Mouse (Mus musculus) thymus, postnatal 14 days (tissue): ENCODE data around the gene Atp2a1.
"Not testable (repeated sequence)": the region's sequence is repeated elsewhere in the genome, so short reads cannot be mapped to it uniquely, and the experiment has no call there.

ENCODE experiments used
- DNase-seq: peaks from one replicate; pipeline ENCODE4 v3.0.0; 2021

Gene Atp2a1

DNA sequence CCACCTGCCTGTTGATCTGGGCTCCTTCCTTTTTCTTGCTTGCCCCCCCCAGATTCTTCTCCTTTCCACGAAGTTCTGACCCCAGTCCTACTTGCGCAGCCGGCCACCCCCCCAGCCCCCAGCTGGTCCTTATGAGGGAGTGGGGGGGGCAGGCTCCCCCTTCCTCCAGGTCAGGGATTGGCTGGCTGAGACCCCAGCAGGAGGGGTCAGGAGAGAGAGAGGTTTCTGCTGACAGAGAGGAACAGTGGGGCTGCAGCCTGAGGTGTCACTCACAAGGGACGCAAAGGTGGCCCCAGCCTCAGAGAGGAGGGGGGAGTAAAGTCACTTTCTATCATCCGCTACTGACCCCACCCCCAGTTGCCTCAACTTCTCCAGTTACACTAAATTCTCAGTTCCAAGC, at the start of gene Atp2a1:
TSS of gene Atp2a1 (minus strand) at position 105 of the 400 bp plus-strand sequence.
- DNase-seq: no peak

DNA sequence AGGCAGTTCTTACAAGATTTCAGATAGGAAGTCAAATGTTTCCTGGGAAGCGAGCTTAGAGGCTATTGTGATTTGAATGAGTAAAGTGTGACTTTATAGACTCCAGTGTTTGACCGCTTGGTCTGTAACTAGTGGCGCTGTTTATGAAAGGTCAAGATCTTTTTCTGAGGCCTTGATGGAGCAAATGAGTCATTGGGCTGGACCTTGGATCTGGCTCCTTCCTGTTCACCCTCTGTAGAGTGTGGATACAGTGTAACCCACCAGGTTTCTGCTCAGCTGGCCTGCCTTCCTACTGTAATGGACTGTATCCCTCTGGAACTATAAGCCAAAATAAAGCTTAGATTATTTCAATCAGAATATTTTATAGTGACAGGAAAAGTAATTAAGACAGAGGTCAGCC, 48.4 kb upstream of the Atp2a1 start:
- no peak for DNase-seq

DNA sequence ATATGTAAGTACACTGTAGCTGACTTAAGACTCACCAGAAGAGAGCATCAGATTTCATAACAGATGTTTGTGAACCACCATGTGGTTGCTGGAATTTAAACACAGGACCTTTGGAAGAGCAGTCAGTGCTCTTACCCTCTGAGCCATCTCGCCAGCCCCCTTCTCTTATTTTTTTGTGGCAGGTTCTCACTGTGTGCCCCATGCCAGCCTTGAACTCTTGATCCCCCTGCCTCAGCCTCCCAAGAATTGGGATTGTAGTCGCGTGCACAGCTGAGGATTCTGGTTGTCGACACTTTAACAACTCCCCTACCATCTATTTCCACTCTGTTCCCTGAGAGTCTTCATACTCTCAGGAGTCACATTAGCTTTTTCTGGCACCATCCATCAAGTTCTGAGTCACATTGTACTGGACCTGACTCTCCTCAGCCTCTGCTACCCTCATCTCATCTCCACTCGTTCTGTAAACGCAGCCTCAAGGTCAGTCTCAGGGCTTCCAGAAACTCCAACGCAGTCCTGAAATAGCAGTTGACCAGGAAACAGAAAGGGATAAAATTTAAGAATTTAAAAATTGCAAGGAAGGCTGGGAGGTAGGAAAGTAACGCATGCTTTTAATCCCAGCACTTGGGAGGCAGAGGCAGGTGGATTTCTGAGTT, 44.3 kb upstream of the Atp2a1 start:
- DNase-seq: no peak

DNA sequence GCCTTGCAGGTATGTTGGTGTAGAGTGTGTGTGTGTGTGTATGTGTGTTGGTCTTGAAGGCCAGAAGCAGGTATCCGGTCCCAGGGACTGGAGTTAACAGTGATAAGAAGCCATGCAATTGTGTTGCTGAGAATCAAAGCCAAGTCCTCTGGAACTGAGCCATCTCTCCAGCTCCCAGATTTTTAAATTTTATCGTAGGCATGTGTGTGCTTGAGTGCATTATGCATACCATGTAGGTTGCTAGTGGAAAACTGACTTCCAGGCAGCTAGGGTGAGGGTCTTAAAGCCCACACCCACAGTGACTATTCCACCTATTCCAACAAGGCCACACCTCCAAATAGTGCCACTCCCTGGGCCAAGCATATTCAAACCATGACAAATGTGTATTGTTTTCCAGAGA, 42.0 kb upstream of the Atp2a1 start:
- no peak for DNase-seq

DNA sequence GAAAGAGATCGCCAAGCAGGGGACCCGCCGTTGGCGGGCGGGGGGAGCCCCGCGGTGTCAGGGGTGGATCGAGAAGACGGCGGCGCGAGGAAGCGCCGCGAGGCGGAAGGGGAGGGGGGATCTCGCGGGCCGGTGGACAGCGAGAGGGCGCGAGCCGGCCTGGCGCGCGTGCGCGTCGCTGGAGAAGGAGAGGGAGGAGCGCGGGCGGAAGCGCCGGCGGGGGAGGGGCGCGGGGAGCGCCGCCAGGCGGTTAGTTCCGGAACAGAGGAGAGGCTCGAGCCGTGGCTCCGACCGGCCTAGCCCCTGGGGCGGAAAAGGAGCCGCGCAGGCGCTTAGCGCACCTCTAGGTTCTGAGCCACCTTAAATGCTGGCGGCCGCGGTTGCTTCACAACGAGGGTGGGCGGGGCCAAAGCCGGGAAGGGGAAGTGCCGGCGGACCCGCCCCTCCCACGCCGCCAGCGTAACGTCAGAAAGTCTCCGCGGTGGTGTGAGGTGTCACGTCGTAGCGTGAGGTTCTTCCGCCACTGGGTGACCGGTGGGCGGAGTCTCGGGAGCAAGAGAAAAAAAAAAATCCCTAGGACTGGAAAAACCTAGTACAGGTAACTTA, 40.5 kb upstream of the Atp2a1 start, which contains the start of gene Atxn2l:
TSS of gene Atxn2l (minus strand) at position 165 of the 606 bp plus-strand sequence.
- DNase-seq: peak; percentile 99

DNA sequence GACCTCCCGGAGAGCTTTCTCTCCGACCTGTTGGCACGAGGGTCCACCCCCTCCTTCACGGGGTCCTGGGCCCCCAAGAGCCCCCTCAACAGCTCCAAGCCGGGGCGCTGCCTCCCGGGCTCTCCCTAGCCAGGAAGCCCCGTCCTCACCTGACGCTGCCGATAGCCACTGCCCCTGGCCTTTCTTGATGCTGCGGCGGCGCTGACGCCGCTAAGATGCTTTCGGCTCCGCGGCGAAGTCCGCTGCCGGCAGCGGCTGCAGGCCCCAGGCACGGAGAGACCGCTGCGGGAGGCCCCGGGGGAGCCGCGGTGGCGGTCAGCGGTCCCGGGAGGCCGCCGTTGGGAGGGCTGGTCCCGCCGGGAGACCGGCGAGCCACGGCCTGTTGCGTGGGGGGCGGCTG, 39.8 kb upstream of the Atp2a1 start:
- no peak for DNase-seq

DNA sequence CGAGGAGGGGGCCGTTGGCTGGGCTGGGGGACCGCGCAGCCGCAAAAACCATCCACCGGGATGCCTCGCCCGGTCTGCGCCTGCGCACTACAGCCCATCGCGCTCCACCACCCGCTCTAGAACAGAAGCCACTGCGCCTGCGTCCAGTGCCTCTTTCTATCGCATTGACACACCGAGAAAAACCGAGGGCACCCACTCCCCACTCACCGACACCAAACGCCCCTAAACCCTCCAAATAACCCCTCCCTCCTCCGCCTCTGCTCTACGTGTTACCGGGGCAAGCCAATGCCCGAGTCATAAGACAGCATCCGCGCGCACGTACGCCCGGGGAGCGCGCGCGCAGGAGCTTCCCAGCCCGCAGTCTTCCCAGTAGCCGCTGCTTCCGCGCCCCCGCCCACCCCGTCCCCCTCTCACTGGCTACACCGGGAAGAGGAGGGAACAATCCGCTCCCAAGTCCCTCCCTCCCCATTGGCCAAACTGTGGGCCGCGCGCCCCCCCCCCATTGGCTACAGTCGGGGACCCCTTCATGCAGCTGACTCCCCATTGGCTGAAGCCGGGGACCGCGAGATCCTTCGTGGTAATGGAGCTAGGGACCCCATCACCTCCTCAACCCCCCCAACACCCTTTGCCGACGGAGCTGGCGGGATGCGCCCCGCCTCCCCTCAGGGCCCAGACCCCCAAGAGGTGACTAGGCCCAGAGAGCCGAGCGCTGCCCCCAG, 39.3 kb upstream of the Atp2a1 start:
- DNase-seq: peak; percentile 93

DNA sequence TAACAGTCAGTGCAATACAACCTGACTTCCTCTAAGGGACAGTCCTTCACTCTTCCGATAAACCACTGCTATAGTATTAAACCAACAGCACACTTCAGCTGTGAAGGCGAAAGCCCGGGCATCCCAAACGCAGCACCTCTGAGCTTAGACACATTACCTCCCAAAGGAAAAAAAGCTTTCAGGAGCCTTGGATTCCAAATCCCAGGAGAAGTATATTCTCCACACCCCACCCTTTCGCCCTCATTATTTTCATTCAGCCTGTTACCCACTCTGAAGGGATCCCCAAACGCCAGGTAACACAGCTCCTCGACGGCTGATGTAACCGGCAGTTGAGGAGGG, 38.7 kb upstream of the Atp2a1 start:
- DNase-seq: no peak

DNA sequence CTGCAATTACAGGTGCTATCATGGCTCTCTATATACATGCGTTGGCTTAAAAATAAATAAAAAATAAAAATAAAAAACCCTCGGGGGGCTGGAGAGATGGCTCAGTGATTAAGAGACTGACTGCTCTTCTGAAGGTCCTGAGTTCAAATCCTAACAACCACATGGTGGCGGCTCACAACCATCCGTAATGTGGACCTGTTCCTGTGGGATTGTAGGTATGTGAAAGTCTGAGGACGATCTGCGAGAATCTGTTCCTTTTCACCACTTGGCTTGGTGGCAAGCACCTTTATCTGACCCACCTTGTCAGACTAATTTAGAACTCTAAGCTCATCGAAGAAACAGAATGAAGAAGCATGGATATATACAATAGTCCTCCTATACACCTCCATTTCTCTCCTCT, 36.5 kb upstream of the Atp2a1 start:
- no peak for DNase-seq

DNA sequence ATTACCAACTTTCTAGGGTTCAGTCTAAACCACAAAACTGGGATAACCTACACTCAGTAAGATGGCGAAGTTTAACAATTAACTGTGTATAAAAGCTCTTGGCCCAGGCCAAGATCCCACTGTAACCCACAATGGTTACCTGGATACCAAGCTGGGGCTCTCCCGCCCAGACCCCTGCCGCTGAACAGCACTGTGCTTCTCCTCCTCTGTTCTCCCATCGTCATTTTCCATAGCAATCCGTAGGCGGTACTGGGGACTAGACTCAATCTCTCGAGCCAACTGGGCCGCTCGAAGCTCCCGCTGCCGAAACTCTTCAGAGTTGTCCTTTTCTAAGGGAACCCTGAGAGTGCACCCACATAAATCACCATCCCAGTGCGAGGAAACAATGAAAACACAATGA, 35.1 kb upstream of the Atp2a1 start:
- no peak for DNase-seq

DNA sequence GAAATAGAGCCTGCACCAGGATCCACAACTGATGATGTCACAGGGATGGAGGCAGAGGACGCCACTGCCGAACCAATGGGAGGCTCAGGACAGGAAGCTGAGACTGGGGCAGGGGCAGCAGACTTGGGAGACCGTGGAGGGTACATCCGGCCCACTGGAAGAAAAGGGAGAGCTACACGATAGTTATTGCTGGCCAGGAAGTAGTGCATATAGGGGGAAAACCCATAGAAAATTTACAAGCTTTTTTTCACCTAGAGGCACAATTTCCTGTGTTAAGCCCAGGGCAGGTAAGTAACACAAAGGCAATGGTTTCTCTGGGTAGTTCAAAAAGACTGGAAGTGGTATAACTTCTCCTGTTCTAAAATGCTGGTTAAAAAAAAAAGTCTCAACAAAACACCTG, 33.6 kb upstream of the Atp2a1 start:
- no peak for DNase-seq

DNA sequence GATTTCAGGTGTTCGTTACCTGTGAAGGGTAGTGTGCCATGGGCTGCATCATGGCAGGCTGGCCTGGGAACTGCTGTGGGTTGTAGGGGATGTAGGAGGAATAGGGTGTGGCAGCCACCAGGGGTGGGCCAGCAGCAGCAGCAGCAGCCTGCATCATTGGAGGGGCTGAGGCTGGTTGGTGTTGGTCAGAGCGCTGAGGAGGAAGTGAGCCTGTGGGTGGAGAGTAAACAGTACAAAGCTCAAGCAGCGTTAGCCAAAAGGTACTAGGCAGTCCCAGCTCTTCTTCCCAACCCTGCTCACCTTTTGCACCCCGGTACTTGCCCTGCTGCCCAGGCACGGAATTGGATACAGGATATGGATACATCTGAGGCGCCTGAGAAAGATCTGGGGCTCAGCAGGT, 31.2 kb upstream of the Atp2a1 start:
- no peak for DNase-seq

DNA sequence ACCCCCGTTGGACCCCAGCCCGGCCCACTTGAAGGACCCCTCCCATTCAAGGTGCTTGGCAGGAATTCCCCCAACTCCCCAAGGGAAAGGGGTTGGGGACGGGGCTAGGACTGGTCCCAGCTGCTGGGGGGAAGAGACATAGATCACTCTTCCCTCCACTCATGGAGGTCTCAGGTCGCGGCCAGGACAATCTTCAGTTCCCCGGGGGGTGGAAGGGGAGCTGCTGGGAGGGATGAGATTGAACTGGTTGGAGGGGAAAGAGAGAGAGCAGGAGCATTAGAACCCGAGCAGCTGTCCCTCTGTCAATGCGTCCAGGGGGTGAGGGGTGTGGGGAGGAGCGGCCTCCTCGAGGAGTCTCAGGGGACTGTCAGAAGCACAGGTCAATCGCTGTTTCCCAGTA, 29.1 kb upstream of the Atp2a1 start:
- no peak for DNase-seq

DNA sequence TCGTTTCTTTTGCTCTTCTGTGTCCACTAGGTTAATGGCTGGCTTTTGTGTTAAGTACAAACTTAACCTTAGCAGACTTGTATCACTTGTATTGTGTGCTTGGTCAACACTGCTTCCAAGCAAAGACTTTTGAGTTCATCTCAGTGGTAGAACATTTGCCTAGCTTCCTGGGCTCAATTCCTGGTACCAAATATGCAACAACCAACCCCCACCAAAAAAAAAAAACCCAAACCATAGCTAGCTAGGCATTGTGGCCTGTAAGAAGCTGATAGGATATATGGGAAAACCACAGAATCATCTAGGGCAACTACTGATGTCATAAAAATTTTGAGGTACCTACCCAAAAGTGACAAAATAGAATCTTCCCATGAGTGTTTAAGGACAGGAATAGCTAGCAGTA, 28.1 kb upstream of the Atp2a1 start:
- DNase-seq: no peak

DNA sequence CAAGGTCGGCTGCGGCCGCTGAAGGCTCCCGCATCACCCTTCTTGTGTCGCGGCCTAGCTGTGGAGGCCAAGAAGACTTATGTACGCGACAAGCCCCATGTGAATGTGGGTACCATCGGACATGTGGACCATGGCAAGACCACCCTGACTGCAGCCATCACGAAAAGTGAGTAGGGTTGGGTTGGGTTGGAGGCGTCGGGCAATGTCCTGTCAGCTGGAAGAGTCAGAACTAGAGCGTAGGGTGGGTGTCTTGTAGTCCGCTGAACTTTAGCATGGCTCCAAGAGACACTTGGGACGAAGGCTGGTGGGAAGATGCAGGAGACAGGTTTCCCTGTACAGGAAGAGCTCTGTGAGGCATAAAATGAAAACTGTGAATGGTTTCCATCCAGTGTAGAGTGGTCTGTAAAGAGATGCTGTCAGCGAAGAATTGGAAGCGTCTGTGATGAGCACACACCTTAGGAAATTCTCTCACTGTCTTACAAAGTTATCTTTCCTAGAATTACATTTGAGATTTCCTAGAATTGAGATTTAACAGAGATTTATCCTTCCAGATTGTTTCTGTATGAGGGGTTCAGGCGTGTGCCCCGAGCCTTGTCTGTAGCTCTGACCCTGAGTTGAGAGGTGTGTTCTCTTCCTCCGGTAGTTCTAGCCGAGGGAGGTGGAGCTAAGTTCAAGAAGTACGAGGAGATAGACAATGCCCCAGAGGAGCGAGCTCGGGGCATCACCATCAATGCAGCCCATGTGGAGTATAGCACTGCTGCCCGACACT, 24.9 kb upstream of the Atp2a1 start:
- DNase-seq: not testable (repeated sequence)

DNA sequence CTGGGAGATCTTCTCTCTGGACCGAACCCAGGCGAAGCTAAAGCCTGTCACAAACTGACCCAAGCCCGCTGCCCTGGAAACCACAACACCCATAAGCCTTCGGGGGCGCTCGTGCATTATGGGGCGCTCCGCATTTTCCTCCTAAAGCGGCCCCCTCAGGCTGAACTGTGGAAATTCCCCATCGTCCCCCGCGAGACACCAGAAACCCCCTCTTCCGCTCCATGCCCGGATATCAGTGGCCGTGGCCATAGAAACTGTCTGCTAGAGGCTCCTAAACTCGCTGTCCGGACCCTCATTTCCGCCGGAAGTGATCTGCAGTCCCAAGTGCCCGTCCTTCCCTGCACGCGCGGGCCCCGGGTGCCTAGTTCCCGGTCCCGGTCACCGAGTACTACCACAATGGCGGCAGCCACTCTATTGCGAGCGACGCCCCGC, 24.2 kb upstream of the Atp2a1 start, which contains the start of gene Tufm:
TSS of gene Tufm (plus strand) at position 310 of the 432 bp plus-strand sequence.
- peak; percentile 94 for DNase-seq

DNA sequence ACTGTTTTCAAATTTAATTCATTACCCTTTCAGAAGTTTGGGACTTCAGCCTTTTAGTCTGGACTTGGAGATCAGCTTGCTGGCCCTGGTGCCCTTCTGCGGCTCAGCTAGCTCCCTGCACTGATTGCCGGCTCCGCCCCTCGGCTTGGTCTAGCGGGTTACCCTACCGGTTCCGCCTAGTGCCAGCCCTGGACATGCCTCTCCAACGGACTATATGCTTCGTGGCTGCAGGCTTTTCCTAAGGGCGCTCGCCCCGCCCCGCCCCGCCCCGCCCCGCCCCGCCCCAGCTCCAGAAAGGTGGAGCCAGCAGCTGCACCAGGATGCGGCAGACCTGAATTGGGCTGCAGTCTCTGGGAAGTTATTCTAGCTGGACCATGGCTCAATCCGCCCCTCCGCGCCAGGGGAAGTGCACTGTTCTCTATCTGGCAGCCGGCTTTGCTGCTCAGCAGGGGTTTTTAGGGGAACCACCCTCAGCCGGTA, 19.5 kb upstream of the Atp2a1 start:
- DNase-seq: peak; percentile 49

DNA sequence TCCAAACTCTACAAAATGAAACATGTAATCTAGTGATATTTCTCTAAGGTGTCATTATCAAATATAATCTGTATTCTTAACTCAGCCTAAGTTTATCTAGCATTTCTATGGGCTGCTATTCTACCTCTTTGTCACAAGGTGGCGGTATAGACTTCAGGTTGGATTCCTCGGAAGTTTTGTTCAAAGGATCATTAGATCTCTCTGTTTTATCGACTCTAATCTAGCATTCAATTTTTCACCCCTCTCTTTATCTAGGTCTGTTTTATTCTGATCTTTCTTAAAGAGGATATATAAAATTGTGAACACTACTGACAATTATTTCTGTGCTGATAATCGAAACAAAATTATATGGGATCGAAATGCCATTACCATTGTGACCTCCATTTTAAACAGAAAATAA, 18.8 kb upstream of the Atp2a1 start:
- DNase-seq: no peak

DNA sequence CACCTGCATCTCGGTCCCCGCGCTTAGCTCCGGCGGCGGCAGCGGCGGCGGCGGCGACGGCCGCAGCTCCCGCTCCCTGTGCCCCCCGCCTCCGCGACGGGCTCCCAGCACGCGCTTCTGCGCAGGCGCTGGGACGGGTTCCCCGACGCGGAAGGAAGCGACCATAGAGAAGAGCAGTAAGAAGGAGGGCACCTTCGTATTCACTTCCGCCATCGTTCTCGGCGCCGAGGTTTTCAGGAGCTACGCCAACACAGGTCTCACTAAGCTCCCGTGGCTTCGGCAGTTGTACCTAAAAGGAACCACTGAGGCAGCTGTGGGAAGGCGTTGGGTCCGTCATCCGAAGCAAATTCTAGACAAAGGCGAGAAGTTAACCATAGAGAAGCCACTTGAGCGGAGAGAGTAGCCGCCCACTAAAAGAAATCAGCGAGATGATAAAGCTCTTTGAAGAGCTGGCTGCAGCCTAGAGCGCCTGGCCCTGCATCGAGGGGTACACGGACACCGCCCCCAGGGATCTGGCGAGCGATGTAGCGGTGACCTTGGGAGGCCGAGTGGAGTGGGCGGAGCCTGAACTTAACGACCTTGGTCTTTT, 12.2 kb upstream of the Atp2a1 start, which contains the start of gene Sh2b1:
TSS of gene Sh2b1 (minus strand) at position 432 of the 589 bp plus-strand sequence.
- DNase-seq: peak; percentile 95

DNA sequence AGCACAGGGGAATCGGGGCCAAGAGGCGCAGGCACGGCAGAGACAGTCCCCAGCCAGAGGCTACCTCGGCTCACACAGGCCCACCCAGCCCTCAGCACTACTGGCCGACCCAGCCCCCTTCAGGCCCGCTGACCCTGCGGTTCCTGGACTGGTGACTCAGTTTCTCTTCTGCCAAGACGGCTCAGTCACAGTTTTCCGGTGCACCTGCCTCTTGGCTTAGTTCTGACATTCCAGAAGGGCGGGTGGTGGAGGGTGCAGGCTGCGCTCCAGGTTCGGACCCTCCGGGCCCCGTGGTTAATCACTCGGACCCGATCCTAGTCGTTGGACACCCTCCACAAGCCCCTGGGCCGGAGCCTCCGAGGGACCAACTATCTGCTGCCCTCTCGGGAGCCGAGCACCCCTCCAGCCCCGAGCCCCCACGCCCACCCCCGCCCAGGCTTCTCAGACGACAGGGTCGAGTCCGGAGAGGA, 11.6 kb upstream of the Atp2a1 start:
- peak; percentile 57 for DNase-seq

DNA sequence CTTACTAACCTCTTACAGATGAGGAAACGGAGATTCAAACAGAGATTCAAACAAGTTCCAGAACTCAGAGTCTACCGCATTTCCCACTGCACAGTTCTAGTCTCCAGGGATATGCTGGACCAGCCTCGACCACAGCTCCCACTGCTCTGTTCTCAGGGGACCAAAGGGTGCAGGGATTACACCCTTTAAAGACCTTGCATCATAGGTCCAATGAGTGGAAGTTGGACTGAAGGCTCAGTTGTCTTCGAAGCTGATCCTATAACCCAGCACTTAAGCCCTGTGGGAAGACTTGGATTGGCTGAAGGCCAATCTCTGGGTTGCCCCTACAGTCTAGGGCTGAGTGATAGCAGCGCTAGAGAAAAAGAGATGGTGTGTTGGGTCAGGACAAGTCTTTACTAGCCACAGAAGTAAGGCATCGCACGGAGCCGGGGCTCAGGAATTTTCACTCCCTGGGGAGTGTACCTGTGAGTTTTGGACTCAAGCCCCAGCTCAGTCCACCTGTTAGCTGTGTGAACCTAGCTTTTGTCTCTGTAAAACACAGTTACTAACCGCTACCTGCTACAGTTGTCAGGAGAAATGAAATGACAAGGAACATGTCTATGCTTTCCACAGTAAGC, 10.7 kb upstream of the Atp2a1 start:
- DNase-seq: no peak

DNA sequence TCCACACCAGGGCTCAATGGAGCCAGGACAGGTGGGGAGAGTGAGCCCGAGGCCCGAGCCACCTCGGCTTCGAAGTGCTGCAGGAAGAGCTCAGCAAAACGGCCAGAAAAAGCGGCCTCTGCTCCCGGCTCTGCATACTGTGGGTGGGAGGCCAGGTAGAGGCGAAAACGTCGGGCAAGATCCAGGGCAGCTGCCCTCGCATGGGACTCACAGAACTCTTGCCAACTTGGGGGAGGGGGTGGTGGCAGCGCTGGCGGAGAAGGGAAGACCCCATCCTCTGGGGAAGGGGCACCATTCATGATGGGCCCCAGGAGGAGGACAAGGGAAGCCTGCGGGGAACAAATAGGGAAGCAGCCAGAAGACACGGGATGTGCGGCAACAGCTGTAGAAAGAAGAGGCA, 9.8 kb upstream of the Atp2a1 start:
- DNase-seq: no peak
